Mouse (Mus musculus) limb, embryonic 10.5 days (tissue): ENCODE results near the gene Gpatch3. TPM values are rescaled to one million over a fixed set of nuclear protein-coding genes. Genes with fewer than 3 reads are reported as not detected.

ENCODE experiments used
- DNase-seq: peaks from one replicate; pipeline ENCODE4 v3.0.0-alpha.2; 2017; ENCODE audit warnings: low spot score
- H3K27ac ChIP-seq: fragments of 300-500 bp; sonication (generic); 2 replicates; pipeline ENCODE4 v1.5.1; 2016; ENCODE audit warnings: mild to moderate bottlenecking
- H3K27me3 ChIP-seq: fragments of 300-500 bp; sonication (generic); 2 replicates; pipeline ENCODE4 v1.6.1; 2016; ENCODE audit warnings: low read depth, mild to moderate bottlenecking; ENCODE audit not compliant: poor library complexity, severe bottlenecking
- H3K36me3 ChIP-seq: fragments of 300-500 bp; sonication (generic); 2 replicates; pipeline ENCODE4 v1.6.1; 2016; ENCODE audit warnings: mild to moderate bottlenecking, moderate library complexity
- H3K4me1 ChIP-seq: fragments of 300-500 bp; sonication (generic); 2 replicates; pipeline ENCODE4 v1.6.1; 2016
- H3K4me3 ChIP-seq: fragments of 300-500 bp; sonication (generic); 2 replicates; pipeline ENCODE4 v1.5.1; 2016; ENCODE audit warnings: mild to moderate bottlenecking, moderate library complexity
- H3K9me3 ChIP-seq: fragments of 300-500 bp; sonication (generic); replicated peaks from 2 replicates; pipeline ENCODE4 v1.6.1; 2016; ENCODE audit warnings: mild to moderate bottlenecking
- WGBS: fragments of 180-500 bp; shearing (Covaris S2); methylation state at CpG from one replicate; pipeline ENCODE4 v1.1.7; 2016; 5-methylcytosine and 5-hydroxymethylcytosine counted together
- microRNA-seq: library from miRNA; unstranded; fragments of <30 nt; microRNA quantifications from one replicate; pipeline ENCODE4, GENCODE M21; 2017
- polyA plus RNA-seq: library from polyadenylated mRNA; unstranded; fragments of >200 nt; fragmentation: Nextera tagmentation; extraction: Ambion mirVana; gene quantifications from 2 replicates; pipeline ENCODE4 v1.2.1, GENCODE M21; 2016

The Gpatch3 gene
- polyA plus RNA-seq, 1 experiment from 2014 or later = 12.9 TPM

DNA sequence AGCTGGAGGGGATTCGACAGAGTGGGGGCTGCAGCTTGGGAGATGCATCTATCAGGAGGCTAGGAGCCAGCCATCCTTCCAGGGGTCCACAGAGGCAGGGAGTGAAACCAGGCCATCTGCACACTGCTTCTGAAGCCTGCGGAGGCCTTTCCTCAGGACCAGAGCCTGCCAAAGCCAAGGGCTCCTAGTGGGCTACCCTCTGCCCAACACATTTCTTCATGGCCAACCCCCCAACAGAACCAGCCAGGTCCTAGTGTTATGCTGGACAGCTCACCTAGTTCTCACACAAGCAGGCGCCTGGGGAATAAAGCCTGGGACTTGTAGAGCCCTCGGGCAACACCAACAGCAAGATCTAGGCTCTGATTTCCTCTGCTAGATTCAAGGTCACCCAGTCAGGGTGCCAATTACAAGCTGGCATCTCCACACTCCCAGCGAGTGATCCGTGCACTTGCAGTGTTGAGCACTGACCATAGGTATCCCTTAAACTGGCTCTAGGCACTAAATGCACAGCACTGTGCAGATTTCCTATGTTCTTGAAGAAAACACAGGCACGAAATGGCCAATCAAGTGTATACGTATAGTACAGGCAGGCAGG is 55.9 kb downstream of the Gpatch3 start:
- Histone ChIP-seq H3K4me3 (no peak overlapping the region), H3K27ac (no peak overlapping the region), H3K9me3 (no peaks in the 10 kb centered on the region), H3K36me3 (peaks cover 18% of the 10 kb centered on the region), H3K4me1 (peaks cover 54% of the 10 kb centered on the region), H3K27me3 (no peaks in the 10 kb centered on the region)
- 93% methylated on average over 8 of the region's 8 CpGs for WGBS
- DNase-seq = no peak

- 85% methylated on average over 14 of the region's 14 CpGs for WGBS
Observed at GRCm38 (mm10) chr4:133631071-133631768, 56.7 kb downstream of the Gpatch3 start.

DNA sequence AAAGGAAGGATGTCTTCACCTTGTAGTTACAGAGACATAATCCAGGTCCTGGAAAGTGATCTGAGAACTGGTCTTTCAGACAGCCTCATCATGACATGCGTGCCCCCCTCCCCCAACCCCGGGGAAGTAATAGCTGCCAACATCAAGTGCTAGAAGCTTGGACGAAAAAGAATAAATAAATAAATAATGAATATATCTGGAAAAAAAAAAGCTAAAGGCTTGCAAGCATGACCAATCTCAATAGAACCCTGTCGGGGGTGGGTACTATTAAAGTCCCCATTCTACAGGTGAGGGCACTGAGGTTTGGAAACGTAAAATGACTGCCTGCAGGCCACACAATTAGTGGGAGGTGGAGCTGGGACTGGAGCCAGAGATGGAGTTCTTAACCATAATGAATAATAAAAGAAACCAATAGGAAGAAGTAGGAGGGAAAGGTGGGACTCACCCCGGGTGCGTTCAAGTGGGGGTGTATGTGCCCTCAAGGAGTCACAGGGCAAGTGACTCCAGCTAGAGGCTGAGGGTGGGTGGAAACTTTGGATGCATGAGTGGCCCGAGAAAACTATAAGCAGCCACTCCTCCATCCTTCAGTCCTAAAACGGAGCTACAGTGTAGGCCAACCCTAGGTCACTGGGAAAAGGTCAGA is 57.3 kb downstream of the Gpatch3 start:
- H3K9me3 ChIP-seq = no peaks in the 10 kb centered on the region
- no peak overlapping the region for H3K27ac ChIP-seq
- peaks cover 44% of the 10 kb centered on the region for H3K4me1 ChIP-seq
- H3K4me3 ChIP-seq = peak overlapping the region; percentile 90
- H3K27me3 ChIP-seq = no peaks in the 10 kb centered on the region
- WGBS = 52% methylated on average over 9 of the region's 9 CpGs
- no peak for DNase-seq
- peaks cover 3% of the 10 kb centered on the region for H3K36me3 ChIP-seq

More at GRCm38 (mm10) chr4:133631071-133631768, 56.7 kb downstream of the Gpatch3 start:
- no peak for DNase-seq
- Histone ChIP-seq H3K4me3 (peak overlapping the region; percentile 12; the same call in 1 of the 2 replicates), H3K9me3 (no peaks in the 10 kb centered on the region), H3K27ac (no peak overlapping the region), H3K36me3 (peaks cover 10% of the 10 kb centered on the region), H3K4me1 (peaks cover 50% of the 10 kb centered on the region), H3K27me3 (no peaks in the 10 kb centered on the region)

DNA sequence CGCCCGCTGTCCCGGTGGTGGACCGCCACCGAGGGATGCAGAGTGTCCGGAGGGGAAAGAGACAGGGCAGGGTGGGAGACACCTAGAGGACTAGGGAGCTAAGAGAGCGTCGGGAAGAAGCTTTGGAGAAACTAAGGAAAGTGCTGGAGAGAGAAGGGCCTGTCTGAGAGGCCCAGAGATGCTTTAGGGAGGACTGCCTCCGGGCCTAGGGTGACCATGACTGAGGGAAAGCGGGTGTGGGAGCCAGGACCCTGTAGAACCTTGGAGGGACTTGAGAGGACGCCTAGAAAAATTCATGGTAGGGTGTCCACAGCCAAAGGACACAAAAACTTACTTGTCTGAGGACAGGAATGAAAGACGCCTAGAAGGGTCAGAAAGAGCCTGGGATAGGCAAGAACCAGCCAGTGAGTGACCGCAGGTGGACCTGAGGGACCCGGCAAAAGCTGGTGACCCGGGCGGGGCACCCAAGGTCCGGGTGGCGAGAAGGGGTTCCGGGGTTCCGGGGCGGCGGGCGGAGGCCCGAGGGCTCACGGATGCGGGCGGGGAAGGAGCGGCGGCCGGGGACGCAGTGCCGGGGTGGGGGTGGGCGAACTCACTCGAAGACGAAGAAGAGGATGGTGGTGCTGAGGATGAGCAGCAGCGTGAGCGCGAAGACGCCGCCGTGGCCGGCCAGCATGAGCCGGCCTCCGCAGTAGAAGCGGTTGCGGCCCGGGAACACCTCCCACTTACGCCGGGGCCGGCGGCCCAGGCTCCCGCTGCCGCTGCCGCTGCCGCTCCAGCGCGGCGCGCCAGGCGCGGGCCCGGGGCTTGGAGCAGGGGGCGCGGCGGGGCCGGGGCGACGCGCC is 58.2 kb downstream of the Gpatch3 start:
- under 1% methylated on average over 69 of the region's 69 CpGs for WGBS
- no peaks in the 10 kb centered on the region for H3K9me3 ChIP-seq
- peak; percentile 75 for DNase-seq

DNA sequence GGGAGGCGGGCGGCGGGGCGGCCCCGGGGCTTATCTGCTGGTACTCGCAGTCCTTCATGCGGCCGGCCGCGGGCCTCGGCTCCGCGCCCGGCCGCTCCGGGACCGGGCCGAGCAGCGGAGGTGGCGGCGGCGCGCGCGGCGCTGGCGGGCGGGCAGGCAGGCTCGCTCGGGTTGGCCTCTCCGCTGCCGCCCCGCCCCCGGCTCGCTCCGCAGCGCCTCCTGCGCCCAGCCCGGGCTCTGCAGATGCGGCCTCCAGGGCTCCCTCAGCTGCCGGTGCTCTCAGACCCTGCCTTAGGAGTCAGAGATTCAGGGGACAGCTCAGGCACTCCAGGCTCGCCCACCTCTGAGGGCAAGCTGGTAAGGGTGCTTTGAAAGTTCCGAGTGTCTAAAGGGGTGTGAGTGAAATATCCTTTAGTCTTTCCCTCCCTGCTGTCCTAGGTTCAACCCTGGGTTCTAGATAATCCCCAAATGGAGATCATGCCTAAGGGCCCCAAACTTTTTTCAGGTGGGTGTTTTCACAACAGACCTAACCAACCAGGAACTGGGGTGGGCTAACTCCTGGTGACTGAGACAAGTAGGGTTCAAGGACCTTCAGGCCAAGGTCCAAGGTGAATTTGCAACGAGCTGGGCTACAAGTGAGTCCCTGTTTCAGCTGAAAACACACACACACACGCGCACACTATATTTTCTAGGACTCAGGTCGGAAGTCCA is 58.9 kb downstream of the Gpatch3 start:
- peak; percentile 90 for DNase-seq
- Histone ChIP-seq H3K4me1 (peaks cover 36% of the 10 kb centered on the region), H3K36me3 (no peaks in the 10 kb centered on the region; the same call in 1 of the 2 replicates), H3K27me3 (no peaks in the 10 kb centered on the region), H3K9me3 (no peaks in the 10 kb centered on the region), H3K4me3 (peak overlapping the region; percentile 90), H3K27ac (peak overlapping the region; percentile 92)
- 7% methylated on average over 47 of the region's 47 CpGs for WGBS

More for the DNA sequence above, 58.2 kb downstream of the Gpatch3 start:
- Histone ChIP-seq H3K4me1 (peaks cover 42% of the 10 kb centered on the region), H3K27me3 (no peaks in the 10 kb centered on the region), H3K4me3 (peak overlapping the region; percentile 90), H3K27ac (peak overlapping the region; percentile 92), H3K36me3 (no peaks in the 10 kb centered on the region; the same call in 1 of the 2 replicates)

Small RNA genes lying within 50 kb of the gene (microRNA-seq; reads per million reads assigned to microRNA genes)
- gene Gm23158 = not detected

Other genes starting within 250 kb of the Gpatch3 start
- 14.3 and 15.5 TPM in 2 replicates for gene Wdtc1, start 221.3 kb upstream of the Gpatch3 start, polyA plus RNA-seq
- 8.7 and 9.0 TPM in 2 replicates for gene Slc9a1, start 205.0 kb upstream of the Gpatch3 start, polyA plus RNA-seq
- 0.68 and 1.1 TPM in 2 replicates for gene Tent5b, start 94.6 kb upstream of the Gpatch3 start, polyA plus RNA-seq
- 0.46 and 0.65 TPM in 2 replicates for gene Trnp1, start 76.2 kb upstream of the Gpatch3 start, polyA plus RNA-seq
- 6.7 and 8.5 TPM in 2 replicates for gene Kdf1, start 55.8 kb upstream of the Gpatch3 start, polyA plus RNA-seq
- gene Nudc, start 28.7 kb upstream of the Gpatch3 start, polyA plus RNA-seq = 493 and 582 TPM in 2 replicates
- gene Nr0b2, start 21.4 kb upstream of the Gpatch3 start, polyA plus RNA-seq = 0.13 TPM in 1 of 2 replicates, not detected in the other
- gene Gpn2, start 9.6 kb downstream of the Gpatch3 start, polyA plus RNA-seq = 31.3 and 31.6 TPM in 2 replicates
- gene Sfn, start 27.4 kb downstream of the Gpatch3 start, polyA plus RNA-seq = 29.7 and 38.7 TPM in 2 replicates
- 3.6 and 4.0 TPM in 2 replicates for gene Zdhhc18, start 75.4 kb downstream of the Gpatch3 start, polyA plus RNA-seq
- gene Pigv, start 97.9 kb downstream of the Gpatch3 start, polyA plus RNA-seq = 17.9 and 19.6 TPM in 2 replicates
- 42.1 and 46.6 TPM in 2 replicates for gene Arid1a, start 182.0 kb downstream of the Gpatch3 start, polyA plus RNA-seq